Mouse (Mus musculus) liver, adult 2 months (tissue): Measurements from ENCODE around the gene Bclaf1.

Experiments used
- CTCF ChIP-seq: fragments of 200-500 bp; IDR thresholded peaks from 2 replicates; pipeline ENCODE4 v1.5.1; 2011; ENCODE audit warnings: low read depth, low read length, control low read depth
- POLR2A ChIP-seq: fragments of 200-500 bp; IDR thresholded peaks from 2 replicates; pipeline ENCODE4 v1.6.1; 2011; ENCODE audit warnings: low read length, control low read depth; ENCODE audit not compliant: insufficient read depth; ENCODE audit errors: extremely low read depth

GRCm38 (mm10) chr10:20295961-20296360 lies 16.3 kb upstream of the Bclaf1 start:
- TF ChIP-seq POLR2A = no peak
- peak; percentile 53 for TF ChIP-seq CTCF
